Mouse (Mus musculus) megakaryocyte, embryonic 14.5 days (primary cell): ENCODE measurements around the gene Aox2. TPM values are rescaled to one million over a fixed set of nuclear protein-coding genes. Genes with fewer than 3 reads are reported as not detected.

Experiments used
- H3K27me3 ChIP-seq: replicated peaks from 2 replicates; pipeline ENCODE3; 2012; ENCODE audit warnings: inconsistent platforms
- H3K36me3 ChIP-seq: replicated peaks from 2 replicates; pipeline ENCODE3; 2012; ENCODE audit warnings: low read length, inconsistent platforms, mixed read lengths
- H3K4me1 ChIP-seq: 2 replicates; pipeline ENCODE4 v1.6.1; 2012; ENCODE audit warnings: inconsistent platforms
- H3K4me3 ChIP-seq: replicated peaks from 2 replicates; pipeline ENCODE3; 2012; ENCODE audit warnings: moderate library complexity, mild to moderate bottlenecking, inconsistent platforms
- H3K9me3 ChIP-seq: 2 replicates; pipeline ENCODE4 v1.6.1; 2012; ENCODE audit warnings: inconsistent platforms
- FLI1 ChIP-seq: IDR thresholded peaks from 2 replicates; pipeline ENCODE4 v1.6.1; 2012; ENCODE audit warnings: low read length, inconsistent platforms, mixed read lengths
- GATA1 ChIP-seq: IDR thresholded peaks from 3 replicates; pipeline ENCODE4 v1.6.1; 2012; ENCODE audit warnings: mixed read lengths, low read length, inconsistent platforms, borderline replicate concordance
- polyA plus RNA-seq: library from polyadenylated mRNA; stranded (reverse); fragments of >175 nt; gene quantifications from 2 replicates; pipeline ENCODE4 v1.2.3, GENCODE M21; 2012; ENCODE audit warnings: low replicate concordance; ENCODE audit not compliant: insufficient read depth

Gene Aox2
- polyA plus RNA-seq, 1 experiment, result 0.04 TPM

DNA sequence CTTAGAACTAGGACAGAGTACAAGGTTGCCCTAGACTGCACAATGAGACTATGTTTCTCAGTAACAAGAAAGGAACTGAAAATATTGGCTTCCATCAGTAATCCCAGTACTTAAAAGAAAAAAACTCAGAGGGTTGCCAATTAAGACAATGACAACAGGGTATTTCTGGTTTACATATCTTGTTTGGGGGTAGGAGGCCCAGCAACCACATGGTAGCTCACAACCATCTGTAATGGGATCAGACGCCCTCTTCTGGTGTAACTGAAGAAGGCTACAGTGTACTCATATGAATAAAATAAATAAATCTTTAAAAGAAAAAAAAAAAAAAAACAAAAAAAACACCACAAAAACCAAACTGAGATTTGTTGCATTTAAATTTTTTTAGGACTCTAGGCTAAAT is 137.3 kb downstream of the Aox2 start:
- peaks cover 98% of the 10 kb centered on the region for H3K36me3 ChIP-seq
- no peak for TF ChIP-seq GATA1
- TF ChIP-seq FLI1, result no peak
- H3K4me3 ChIP-seq, result no peak overlapping the region
- no peaks in the 10 kb centered on the region for H3K27me3 ChIP-seq
- peaks cover 14% of the 10 kb centered on the region for H3K4me1 ChIP-seq
- no peaks in the 10 kb centered on the region for H3K9me3 ChIP-seq

DNA sequence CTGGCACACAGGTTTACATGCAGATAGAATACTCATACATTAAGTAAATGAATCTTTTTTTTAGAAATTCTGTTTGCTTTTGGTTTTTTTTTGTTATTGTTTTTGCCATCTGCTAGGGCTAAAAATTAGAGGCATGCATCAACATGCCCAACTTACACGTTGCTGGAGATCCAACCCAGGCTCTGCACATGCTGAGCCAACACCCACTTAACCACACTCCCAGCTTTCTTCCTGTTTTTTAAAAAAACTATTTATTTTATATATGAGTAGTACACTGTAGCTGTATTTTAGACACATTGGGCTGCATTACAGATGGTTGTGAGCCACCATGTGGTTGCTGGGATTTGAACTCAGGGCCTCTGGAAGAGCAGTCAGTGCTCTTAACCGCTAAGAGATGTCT is 137.9 kb downstream of the Aox2 start:
- Histone ChIP-seq H3K4me3 (no peak overlapping the region), H3K27me3 (no peaks in the 10 kb centered on the region), H3K36me3 (peaks cover 98% of the 10 kb centered on the region), H3K4me1 (peaks cover 14% of the 10 kb centered on the region), H3K9me3 (no peaks in the 10 kb centered on the region)
- no peak for TF ChIP-seq GATA1
- TF ChIP-seq FLI1, result no peak

DNA sequence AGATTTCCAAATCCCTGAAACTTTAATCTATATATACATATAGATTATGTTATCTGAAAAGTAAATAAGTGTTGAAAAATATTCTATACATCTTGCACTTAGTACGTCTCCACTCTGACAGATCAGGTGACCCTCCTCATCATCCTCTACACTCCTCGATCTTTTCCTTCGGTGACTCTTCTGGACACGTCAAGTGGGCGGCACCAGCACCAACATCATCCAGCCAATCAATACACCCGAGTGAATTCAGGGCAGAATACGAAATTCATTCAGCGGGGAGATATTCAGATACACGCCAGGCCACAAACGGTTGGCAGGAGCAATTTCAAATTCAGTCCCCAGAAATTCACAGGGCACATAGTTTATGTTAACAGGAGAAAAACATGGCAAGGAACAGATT is 141.9 kb downstream of the Aox2 start:
- H3K36me3 ChIP-seq, result peaks cover 72% of the 10 kb centered on the region
- H3K4me1 ChIP-seq, result peaks cover 31% of the 10 kb centered on the region
- no peaks in the 10 kb centered on the region for H3K27me3 ChIP-seq
- no peak for TF ChIP-seq GATA1
- H3K9me3 ChIP-seq, result no peaks in the 10 kb centered on the region
- no peak overlapping the region for H3K4me3 ChIP-seq

DNA sequence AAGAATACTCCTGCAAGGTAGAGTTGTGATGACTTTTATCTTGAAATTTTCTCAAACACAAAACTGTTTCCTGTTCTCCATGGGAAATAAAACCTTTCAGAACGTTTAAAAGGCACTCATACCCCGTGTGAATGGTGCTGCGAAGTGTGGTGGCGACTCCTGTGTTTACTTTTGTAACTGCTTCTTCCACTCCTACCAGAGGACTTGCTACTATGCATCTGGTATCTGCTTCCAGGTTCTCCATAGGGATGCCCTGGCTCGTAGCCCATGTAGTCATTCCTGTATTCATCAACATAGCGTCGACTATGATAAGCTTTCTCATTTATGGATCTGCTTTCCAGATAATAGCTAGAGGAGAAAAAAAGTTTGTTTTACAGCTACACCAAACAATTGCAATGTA is 142.8 kb downstream of the Aox2 start:
- H3K27me3 ChIP-seq, result no peaks in the 10 kb centered on the region
- H3K4me1 ChIP-seq, result peaks cover 31% of the 10 kb centered on the region
- TF ChIP-seq GATA1 (no peak), FLI1 (no peak)
- peaks cover 66% of the 10 kb centered on the region for H3K36me3 ChIP-seq
- H3K4me3 ChIP-seq, result peak overlapping the region; percentile 76
- H3K9me3 ChIP-seq, result no peaks in the 10 kb centered on the region

DNA sequence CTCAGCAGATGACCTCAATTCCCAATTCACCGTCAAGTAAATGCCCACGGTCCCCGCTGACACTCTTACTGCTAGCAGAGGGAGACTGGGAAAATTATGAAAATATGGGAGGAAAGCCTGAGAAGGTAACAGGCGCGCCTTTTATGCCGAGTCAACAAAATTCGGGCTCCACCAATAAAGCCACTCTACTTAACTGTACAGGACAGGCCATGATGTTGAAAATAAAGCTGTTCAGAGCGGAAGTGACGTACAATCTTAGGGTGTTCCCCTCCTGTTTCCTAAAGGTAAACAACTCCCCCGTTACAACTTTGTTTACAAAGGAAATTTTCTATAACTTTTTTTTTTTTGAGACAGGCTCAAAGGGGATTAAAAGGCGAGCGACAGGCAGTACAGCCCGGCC is 144.8 kb downstream of the Aox2 start:
- Histone ChIP-seq H3K27me3 (no peaks in the 10 kb centered on the region), H3K4me3 (peak overlapping the region; percentile 96), H3K36me3 (peaks cover 59% of the 10 kb centered on the region), H3K4me1 (peaks cover 31% of the 10 kb centered on the region), H3K9me3 (no peaks in the 10 kb centered on the region)
- TF ChIP-seq FLI1 (no peak), GATA1 (no peak)

DNA sequence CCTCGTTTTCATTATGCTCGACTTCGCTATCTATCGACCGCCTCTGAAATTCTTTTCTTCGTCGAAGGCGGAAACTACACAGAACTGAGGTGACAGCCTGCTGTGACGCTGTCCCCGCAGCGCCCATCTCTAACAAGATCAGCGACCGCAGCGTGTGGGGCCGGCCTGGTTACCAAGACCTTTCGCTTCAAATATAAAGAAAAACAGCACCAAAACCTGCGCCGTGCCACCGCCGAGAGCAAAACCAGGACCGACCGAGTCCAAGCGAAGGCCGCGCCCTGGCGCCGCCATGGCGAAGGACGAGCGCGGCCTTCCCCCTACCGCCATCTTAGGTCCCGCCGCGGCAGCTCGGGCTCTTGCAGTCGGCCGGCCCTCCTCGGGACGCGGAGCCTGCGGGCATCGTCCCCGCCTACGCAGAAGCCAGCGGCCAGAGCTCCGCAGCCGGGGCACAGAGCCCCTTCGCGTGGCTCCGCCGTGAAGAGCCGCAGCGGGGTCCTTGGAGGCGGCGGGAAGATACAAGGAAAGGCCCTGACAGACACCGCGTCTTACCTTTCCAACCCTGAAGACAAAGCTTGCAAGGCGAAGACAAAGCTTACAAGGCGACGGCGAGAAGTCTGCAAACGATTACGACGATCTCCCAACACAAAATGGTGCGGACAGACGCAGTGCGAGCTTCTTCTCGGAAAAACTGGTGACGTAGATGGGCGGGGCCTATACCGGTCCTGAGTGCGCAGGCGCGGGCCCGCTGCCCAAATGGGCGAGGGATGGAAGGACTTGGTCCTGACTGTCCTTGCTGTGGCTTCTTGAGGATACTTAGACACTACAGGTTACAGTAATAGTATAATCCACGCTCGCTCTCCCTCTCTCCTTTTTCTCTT is 145.5 kb downstream of the Aox2 start, which contains the start of gene Clk1:
Clk1 (minus strand) TSS at position 696 of the 878 bp plus-strand sequence.
- peaks cover 56% of the 10 kb centered on the region for H3K36me3 ChIP-seq
- peaks cover 31% of the 10 kb centered on the region for H3K4me1 ChIP-seq
- no peaks in the 10 kb centered on the region for H3K9me3 ChIP-seq
- no peaks in the 10 kb centered on the region for H3K27me3 ChIP-seq
- peak within 1 kb of the TSS; percentile 96 for H3K4me3 ChIP-seq
- TF ChIP-seq FLI1 (no peak), GATA1 (no peak)

DNA sequence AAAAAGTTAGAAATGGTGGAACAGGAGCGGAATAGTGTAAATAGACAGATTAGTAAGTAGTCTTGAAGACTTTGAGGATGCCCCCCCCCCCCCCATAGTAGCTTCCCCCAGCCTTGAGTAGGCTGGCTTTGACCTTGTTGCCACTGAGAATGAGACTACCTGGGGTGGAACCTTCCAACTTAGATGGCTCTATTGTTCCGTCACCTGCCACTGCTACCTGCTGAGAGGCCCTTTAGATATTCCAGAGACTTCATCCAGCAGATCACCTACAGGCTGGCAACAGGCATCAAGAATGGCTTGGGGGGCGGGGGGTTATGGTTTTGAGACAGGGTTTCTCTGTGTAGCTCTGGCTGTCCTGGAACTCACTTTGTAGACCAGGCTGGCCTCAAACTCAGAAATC is 146.4 kb downstream of the Aox2 start:
- no peak overlapping the region for H3K4me3 ChIP-seq
- peaks cover 56% of the 10 kb centered on the region for H3K36me3 ChIP-seq
- TF ChIP-seq FLI1 (no peak), GATA1 (no peak)
- no peaks in the 10 kb centered on the region for H3K27me3 ChIP-seq
- H3K9me3 ChIP-seq, result no peaks in the 10 kb centered on the region
- H3K4me1 ChIP-seq, result peaks cover 30% of the 10 kb centered on the region

Other genes starting within 250 kb of the Aox2 start
- 0.66 TPM in 1 of 2 replicates, not detected in the other for gene Aox1, start 248.4 kb upstream of the Aox2 start, polyA plus RNA-seq
- gene Aox3, start 165.2 kb upstream of the Aox2 start, polyA plus RNA-seq, result 0.21 TPM in 1 of 2 replicates, not detected in the other
- gene Aox4, start 67.9 kb upstream of the Aox2 start, polyA plus RNA-seq, result not detected in 2 replicates
- gene Bzw1, start 114.6 kb downstream of the Aox2 start, polyA plus RNA-seq, result 0.56 and 3.4 TPM in 2 replicates
- 0.98 TPM in 1 of 2 replicates, not detected in the other for gene Clk1, start 145.7 kb downstream of the Aox2 start, polyA plus RNA-seq
- gene Nif3l1, start 166.8 kb downstream of the Aox2 start, polyA plus RNA-seq, result 4.4 and 4.8 TPM in 2 replicates
- gene Ppil3, start 167.2 kb downstream of the Aox2 start, polyA plus RNA-seq, result 1.5 and 17.3 TPM in 2 replicates
- gene Orc2, start 226.8 kb downstream of the Aox2 start, polyA plus RNA-seq, result 1.7 and 23.4 TPM in 2 replicates